Mouse (Mus musculus) heart, embryonic 12.5 days (tissue): ENCODE measurements around the gene Chst14. TPM values are rescaled to one million over a fixed set of nuclear protein-coding genes. Genes with fewer than 3 reads are reported as not detected.

ENCODE experiments used
- ATAC-seq: fragments of 200-750 bp; cut with Nextera tagmentation; 2 replicates; pipeline ENCODE4 v1.8.0; 2017; ENCODE audit warnings: moderate TSS enrichment, moderate library complexity; ENCODE audit not compliant: insufficient number of reproducible peaks, low FRiP score
- H3K27ac ChIP-seq: fragments of 300-500 bp; sonication (generic); 2 replicates; pipeline ENCODE4 v1.5.1; 2016; ENCODE audit warnings: mild to moderate bottlenecking, moderate library complexity; ENCODE audit not compliant: poor library complexity, severe bottlenecking
- H3K27me3 ChIP-seq: fragments of 300-500 bp; sonication (generic); replicated peaks from 2 replicates; pipeline ENCODE4 v1.6.1; 2016; ENCODE audit warnings: mild to moderate bottlenecking, moderate library complexity
- H3K36me3 ChIP-seq: fragments of 300-500 bp; sonication (generic); 2 replicates; pipeline ENCODE4 v1.6.1; 2016; ENCODE audit warnings: mild to moderate bottlenecking, moderate library complexity
- H3K4me1 ChIP-seq: fragments of 300-500 bp; sonication (generic); replicated peaks from 2 replicates; pipeline ENCODE4 v1.6.1; 2016; ENCODE audit warnings: mild to moderate bottlenecking
- H3K4me2 ChIP-seq: fragments of 300-500 bp; sonication (generic); 2 replicates; pipeline ENCODE4 v1.6.1; 2016; ENCODE audit warnings: mild to moderate bottlenecking, moderate library complexity
- H3K4me3 ChIP-seq: fragments of 300-500 bp; sonication (generic); 2 replicates; pipeline ENCODE4 v1.5.1; 2016; ENCODE audit warnings: mild to moderate bottlenecking
- H3K9ac ChIP-seq: fragments of 300-500 bp; sonication (generic); 2 replicates; pipeline ENCODE4 v1.6.1; 2016; ENCODE audit warnings: mild to moderate bottlenecking, moderate library complexity
- H3K9me3 ChIP-seq: fragments of 300-500 bp; sonication (generic); replicated peaks from 2 replicates; pipeline ENCODE4 v1.6.1; 2016; ENCODE audit warnings: mild to moderate bottlenecking, moderate library complexity
- WGBS: fragments of 180-500 bp; shearing (Covaris S2); methylation state at CpG from one replicate; pipeline ENCODE4 v1.1.7; 2016; 5-methylcytosine and 5-hydroxymethylcytosine counted together
- polyA plus RNA-seq: library from polyadenylated mRNA; unstranded; fragments of >200 nt; fragmentation: Nextera tagmentation; extraction: Ambion mirVana; gene quantifications from 2 replicates; pipeline ENCODE4 v1.2.1, GENCODE M21; 2016

Chst14 gene
- polyA plus RNA-seq, 1 experiment from 2014 or later = 23.9 TPM

DNA sequence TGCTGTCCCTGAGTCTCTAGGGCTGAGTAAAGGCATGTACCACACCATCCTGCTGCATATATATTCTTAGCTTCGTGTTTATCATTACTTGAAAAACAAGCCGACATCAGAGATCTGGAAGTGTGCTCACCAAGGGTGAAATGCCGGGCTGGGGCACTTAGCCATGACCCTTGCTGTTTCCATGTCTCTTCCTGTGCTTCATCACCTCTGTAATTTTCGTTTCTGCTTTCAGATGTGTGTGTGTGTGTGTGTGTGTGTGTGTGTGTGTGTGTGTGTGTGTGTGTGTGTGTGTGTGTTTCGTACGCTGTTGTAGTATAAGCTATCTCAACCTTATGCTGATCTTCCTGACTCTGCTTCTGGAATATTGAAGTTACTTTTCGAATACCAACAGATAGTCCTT is 15.0 kb downstream of the Chst14 start:
- Histone ChIP-seq H3K9ac (no peak overlapping the region), H3K4me2 (no peak overlapping the region), H3K9me3 (no peaks in the 10 kb centered on the region), H3K4me1 (0 out of 2 replicates have a peak, but pooled peaks cover 3% of the 10 kb centered on the region), H3K27ac (no peak overlapping the region), H3K4me3 (no peak overlapping the region), H3K27me3 (peaks cover 7% of the 10 kb centered on the region; the same call in 1 of the 2 replicates), H3K36me3 (no peaks in the 10 kb centered on the region)
- WGBS = 72% methylated on average over 7 of the region's 7 CpGs
- no peak for ATAC-seq

DNA sequence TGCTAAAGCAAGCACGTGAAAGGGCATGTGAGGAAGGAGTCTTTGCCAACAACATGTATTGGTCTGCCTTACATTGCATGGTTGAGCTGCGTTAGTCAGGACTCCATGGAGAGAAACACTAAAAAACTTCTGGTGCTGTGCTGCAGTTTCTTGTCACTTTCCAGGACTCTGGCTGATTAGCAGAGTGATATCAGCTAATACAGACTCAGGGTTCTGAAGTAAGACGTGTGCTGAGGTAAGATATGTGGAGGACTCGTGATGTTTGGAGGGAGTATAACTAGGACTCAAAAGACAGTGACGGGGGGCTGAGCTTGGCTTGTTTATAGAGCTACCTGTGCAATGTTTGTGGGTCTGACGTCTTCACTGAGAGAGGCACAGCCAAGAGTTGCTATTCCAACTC is 16.9 kb downstream of the Chst14 start:
- ATAC-seq = no peak
- Histone ChIP-seq H3K9me3 (no peaks in the 10 kb centered on the region), H3K9ac (no peak overlapping the region), H3K27ac (no peak overlapping the region), H3K36me3 (no peaks in the 10 kb centered on the region), H3K27me3 (peaks cover 13% of the 10 kb centered on the region), H3K4me2 (no peak overlapping the region), H3K4me1 (0 out of 2 replicates have a peak, but pooled peaks cover 3% of the 10 kb centered on the region), H3K4me3 (no peak overlapping the region)
- 78% methylated on average over 6 of the region's 6 CpGs for WGBS

DNA sequence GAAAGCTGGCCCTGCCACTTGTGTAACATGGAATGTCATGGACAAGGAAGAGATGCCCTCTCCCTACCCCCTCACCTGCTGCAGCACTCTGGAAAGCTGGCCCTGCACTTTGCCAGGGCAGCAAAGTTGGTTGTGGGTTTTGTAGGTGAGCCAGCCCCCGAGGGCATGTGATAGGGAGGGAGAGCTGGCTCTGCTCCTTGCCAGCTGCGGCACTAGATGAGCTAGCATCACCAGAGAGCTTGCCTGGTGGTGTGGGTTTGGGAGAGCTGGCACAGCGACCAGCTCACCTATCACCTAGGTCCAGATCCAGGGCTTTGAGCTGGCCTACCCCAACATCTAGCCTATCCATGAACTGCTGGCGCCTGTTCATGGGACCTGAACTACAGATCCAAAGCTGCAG is 22.5 kb downstream of the Chst14 start:
- H3K4me2 ChIP-seq = no peak overlapping the region
- H3K4me3 ChIP-seq = no peak overlapping the region
- 70% methylated on average over 4 of the region's 4 CpGs for WGBS
- H3K4me1 ChIP-seq = 0 out of 2 replicates have a peak, but pooled peaks cover 3% of the 10 kb centered on the region
- no peaks in the 10 kb centered on the region for H3K36me3 ChIP-seq
- no peaks in the 10 kb centered on the region for H3K9me3 ChIP-seq
- H3K9ac ChIP-seq = no peak overlapping the region
- ATAC-seq = no peak
- H3K27me3 ChIP-seq = peaks cover 10% of the 10 kb centered on the region
- no peak overlapping the region for H3K27ac ChIP-seq

DNA sequence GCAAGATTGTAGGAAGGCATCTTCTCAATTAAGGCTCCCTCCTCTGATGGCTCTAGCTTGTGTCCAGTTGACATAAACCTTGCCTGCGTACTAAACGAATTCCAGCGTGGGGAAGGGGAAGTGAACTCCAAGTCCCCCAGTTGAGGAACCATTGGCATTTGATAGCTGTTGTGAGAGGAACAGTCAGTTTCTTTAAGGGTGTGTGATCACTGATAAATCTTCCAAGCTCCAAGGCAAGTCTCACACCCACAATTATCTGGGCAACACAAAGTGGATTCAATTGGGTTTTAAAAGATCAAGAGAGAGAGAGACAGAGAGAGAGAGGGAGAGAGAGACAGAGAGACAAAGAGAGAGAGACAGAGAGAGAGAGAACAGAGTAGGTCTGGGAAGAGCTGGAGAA is 23.4 kb downstream of the Chst14 start:
- H3K9me3 ChIP-seq = no peaks in the 10 kb centered on the region
- no peak overlapping the region for H3K9ac ChIP-seq
- H3K36me3 ChIP-seq = no peaks in the 10 kb centered on the region
- peaks cover 10% of the 10 kb centered on the region for H3K27me3 ChIP-seq
- no peak overlapping the region for H3K4me3 ChIP-seq
- no peak for ATAC-seq
- 0 out of 2 replicates have a peak, but pooled peaks cover 1% of the 10 kb centered on the region for H3K4me1 ChIP-seq
- 63% methylated on average over 3 of the region's 3 CpGs for WGBS
- no peak overlapping the region for H3K4me2 ChIP-seq
- no peak overlapping the region for H3K27ac ChIP-seq

DNA sequence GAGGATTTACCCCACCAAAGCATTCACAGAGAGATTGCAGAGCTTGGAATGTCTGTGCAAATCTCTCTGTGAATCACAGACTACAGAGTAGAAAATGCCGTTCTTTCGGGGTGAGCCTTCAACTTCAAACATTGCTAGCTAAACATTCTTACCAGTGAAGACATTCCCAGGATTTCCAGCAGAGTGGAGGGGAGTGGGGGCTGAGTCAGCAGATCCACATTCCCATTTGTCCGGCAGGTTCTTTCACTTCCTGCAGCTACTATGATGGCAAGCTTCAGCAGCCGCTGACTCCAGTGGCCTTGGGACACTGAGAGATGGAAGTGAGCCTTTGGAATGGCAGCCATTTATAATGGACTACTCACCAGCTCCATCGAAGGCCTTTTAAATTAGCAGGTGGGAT is 30.2 kb downstream of the Chst14 start:
- no peak overlapping the region for H3K9ac ChIP-seq
- no peak overlapping the region for H3K27ac ChIP-seq
- WGBS = 73% methylated on average over 5 of the region's 5 CpGs
- no peak overlapping the region for H3K4me2 ChIP-seq
- no peak for ATAC-seq
- H3K9me3 ChIP-seq = no peaks in the 10 kb centered on the region
- H3K4me3 ChIP-seq = no peak overlapping the region
- no peaks in the 10 kb centered on the region for H3K4me1 ChIP-seq
- no peaks in the 10 kb centered on the region for H3K36me3 ChIP-seq
- no peaks in the 10 kb centered on the region for H3K27me3 ChIP-seq

DNA sequence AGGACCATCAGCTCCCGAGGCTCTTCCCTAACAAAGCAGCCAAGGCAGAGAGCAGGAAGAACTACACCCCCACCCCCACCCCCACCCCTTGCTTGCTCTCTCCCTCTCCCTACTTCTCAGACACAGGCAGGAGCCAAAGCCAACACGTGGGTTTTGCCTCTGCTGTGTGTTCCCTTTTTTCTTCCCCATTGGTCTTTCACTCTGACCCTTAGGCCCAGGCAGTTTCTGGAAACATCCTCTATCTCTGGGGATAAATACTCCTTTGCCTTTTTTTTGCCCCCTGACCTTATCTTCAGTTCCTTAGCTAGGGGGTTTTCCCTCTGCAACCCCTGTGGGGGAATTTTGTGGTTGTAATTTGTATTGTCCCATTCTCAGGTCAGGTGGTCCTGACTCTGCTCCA is 33.3 kb downstream of the Chst14 start:
- no peaks in the 10 kb centered on the region for H3K36me3 ChIP-seq
- no peaks in the 10 kb centered on the region for H3K9me3 ChIP-seq
- ATAC-seq = no peak
- no peak overlapping the region for H3K27ac ChIP-seq
- no peak overlapping the region for H3K9ac ChIP-seq
- no peak overlapping the region for H3K4me3 ChIP-seq
- 0 out of 2 replicates have a peak, but pooled peaks cover 3% of the 10 kb centered on the region for H3K27me3 ChIP-seq
- H3K4me1 ChIP-seq = peaks cover 9% of the 10 kb centered on the region
- H3K4me2 ChIP-seq = no peak overlapping the region
- WGBS = 14% methylated on average over 2 of the region's 2 CpGs

DNA sequence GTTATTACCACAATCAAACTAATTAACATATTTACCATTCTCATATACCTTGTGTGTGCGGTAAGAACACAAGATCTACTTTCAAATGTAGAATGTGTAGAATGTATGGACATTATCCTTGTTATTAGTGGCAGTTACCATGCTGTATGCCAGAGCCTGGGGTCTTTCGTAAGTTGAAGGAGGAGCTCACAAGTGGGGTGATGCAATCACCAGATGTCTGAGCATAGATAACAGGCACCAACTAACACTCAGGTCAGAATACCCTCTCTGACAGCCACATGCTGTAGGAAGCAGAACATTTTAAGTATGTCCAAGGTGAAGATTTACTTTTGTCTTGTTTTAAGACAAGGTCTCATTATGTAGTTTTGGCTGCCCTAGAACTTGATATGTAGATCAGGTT is 34.1 kb downstream of the Chst14 start:
- H3K4me1 ChIP-seq = peaks cover 9% of the 10 kb centered on the region

DNA sequence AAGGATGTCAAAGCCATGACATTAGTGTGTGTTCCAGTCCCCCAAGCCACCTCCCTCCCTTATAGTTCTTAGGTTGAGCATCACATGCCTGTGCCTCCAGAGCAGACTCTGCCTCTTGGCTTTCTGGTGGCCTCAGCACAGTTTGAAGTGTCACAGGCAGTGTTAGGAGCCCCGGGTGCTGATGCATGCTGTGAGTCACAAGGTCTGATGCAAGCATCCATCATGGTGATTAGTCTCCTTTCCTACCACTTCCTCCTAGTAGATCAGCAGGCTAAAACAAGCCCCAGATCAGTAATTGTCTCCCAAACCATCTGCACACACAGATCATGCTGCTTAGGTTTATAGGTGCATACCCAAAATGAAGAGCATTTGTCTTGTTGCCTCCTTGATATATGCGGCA is 35.2 kb downstream of the Chst14 start:
- Histone ChIP-seq H3K27me3 (0 out of 2 replicates have a peak, but pooled peaks cover 3% of the 10 kb centered on the region), H3K4me1 (peaks cover 9% of the 10 kb centered on the region), H3K4me3 (no peak overlapping the region), H3K36me3 (no peaks in the 10 kb centered on the region), H3K9ac (no peak overlapping the region), H3K9me3 (no peaks in the 10 kb centered on the region), H3K4me2 (no peak overlapping the region), H3K27ac (no peak overlapping the region)
- 50% methylated on average over 2 of the region's 2 CpGs for WGBS
- no peak for ATAC-seq

More for the DNA sequence above, 34.1 kb downstream of the Chst14 start:
- Histone ChIP-seq H3K4me3 (no peak overlapping the region), H3K27ac (no peak overlapping the region), H3K27me3 (0 out of 2 replicates have a peak, but pooled peaks cover 3% of the 10 kb centered on the region), H3K36me3 (no peaks in the 10 kb centered on the region), H3K4me2 (no peak overlapping the region), H3K9me3 (no peaks in the 10 kb centered on the region), H3K9ac (no peak overlapping the region)
- no peak for ATAC-seq
- WGBS = 76% methylated on average over 2 of the region's 2 CpGs

DNA sequence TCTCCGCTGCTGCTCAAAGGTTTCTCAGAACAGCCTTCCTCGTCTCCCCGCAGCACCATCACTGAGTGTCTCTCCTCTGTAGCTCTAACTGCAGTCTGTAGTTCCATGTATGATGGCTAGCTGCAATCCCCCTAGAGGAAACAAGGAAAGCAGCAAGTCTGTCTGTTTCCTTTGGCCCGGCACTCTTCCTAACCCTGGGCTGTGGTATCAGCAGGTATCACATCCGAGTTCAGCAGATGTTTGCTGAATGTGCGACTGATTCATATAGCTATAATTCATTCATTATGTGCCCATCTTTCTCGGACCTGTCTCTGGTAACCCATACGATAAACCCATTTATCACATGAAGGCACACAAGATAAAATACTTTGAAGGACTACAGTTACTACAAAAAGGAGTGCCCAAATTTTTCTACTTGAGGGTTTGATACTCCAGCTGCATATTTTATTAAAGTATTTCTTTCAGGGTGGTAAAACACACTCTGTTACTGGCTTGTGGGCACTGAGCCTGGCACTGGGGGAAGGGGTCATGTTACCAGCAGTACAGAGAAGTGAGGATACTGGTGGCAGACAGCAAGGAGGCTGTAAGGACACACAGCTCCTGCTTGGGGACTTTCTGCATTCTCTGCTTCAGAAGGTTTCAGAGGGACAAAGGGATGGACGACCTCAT is 36.8 kb downstream of the Chst14 start:
- WGBS = 38% methylated on average over 9 of the region's 9 CpGs
- H3K4me2 ChIP-seq = 0 out of 2 replicates have a peak overlapping the region, but pooled peaks have one; percentile 2
- ATAC-seq = peak; percentile 48; the same call in 1 of the 2 replicates
- 0 out of 2 replicates have a peak, but pooled peaks cover 3% of the 10 kb centered on the region for H3K27me3 ChIP-seq
- H3K4me1 ChIP-seq = peaks cover 9% of the 10 kb centered on the region
- H3K27ac ChIP-seq = no peak overlapping the region
- no peaks in the 10 kb centered on the region for H3K9me3 ChIP-seq
- no peak overlapping the region for H3K9ac ChIP-seq
- H3K36me3 ChIP-seq = no peaks in the 10 kb centered on the region
- H3K4me3 ChIP-seq = no peak overlapping the region

DNA sequence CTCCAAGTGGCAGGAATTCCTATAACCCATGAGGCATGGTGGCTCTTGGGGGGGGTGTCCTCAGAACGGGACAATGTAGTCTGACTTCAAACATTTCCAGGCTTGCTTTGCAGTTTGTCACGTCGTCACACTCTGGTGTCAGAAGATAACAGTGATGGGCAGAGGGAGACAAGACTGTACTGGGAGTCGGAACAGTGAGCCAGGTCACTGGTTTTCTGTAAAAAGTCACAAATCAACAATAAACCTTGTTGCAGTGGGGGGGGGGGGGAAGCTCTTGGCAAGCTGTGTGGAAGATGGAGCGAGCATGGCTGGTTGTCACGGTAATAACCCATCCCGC is 37.3 kb downstream of the Chst14 start:
- H3K4me3 ChIP-seq = no peak overlapping the region
- no peak overlapping the region for H3K9ac ChIP-seq
- H3K9me3 ChIP-seq = no peaks in the 10 kb centered on the region
- 0 out of 2 replicates have a peak, but pooled peaks cover 3% of the 10 kb centered on the region for H3K27me3 ChIP-seq
- H3K27ac ChIP-seq = no peak overlapping the region
- WGBS = 34% methylated on average over 7 of the region's 7 CpGs
- peak overlapping the region; percentile 2; the same call in 1 of the 2 replicates for H3K4me2 ChIP-seq
- H3K36me3 ChIP-seq = no peaks in the 10 kb centered on the region
- H3K4me1 ChIP-seq = peaks cover 9% of the 10 kb centered on the region
- no peak for ATAC-seq

DNA sequence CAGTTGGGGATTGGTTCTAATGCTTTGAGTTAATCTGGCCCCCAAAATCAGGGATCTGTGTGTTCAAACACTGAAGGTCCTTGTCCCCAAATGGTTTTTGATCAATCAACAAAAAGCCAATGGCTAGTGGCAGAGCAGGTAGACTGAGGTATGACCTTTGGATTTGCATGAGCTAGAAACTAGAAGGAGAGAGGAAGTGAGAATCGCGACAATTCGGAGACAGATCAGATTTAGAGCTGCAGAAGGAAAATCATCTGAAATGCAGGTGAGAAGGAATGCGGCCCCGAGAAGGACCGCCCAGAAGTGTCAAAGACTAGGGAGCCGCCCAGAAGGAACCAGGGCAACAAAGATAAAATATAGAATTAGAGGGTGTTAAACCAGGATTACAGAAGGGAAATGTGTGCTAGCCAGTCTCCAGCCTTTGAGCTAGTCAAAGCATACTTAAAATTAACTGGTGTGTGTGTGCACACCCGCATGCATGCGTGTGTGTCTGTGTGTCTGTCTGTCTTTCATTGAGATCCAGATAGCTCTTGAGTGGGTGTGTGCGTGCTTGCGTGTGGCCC is 43.4 kb downstream of the Chst14 start:
- 72% methylated on average over 11 of the region's 11 CpGs for WGBS
- Histone ChIP-seq H3K9ac (no peak overlapping the region), H3K27ac (no peak overlapping the region), H3K4me2 (no peak overlapping the region), H3K4me3 (no peak overlapping the region), H3K36me3 (no peaks in the 10 kb centered on the region), H3K4me1 (0 out of 2 replicates have a peak, but pooled peaks cover 3% of the 10 kb centered on the region), H3K9me3 (no peaks in the 10 kb centered on the region), H3K27me3 (peaks cover 14% of the 10 kb centered on the region)
- no peak for ATAC-seq
